Mouse (Mus musculus): ENCODE data around the gene Chrne. TPM values are rescaled to one million over a fixed set of nuclear protein-coding genes. Genes with fewer than 3 reads are reported as not detected.
"Not testable (repeated sequence)": the region's sequence is repeated elsewhere in the genome, so short reads cannot be mapped to it uniquely, and the experiment has no call there.

Chrne gene
- total RNA-seq, 2 experiments from 2014 or later, result 0.63 TPM; not detected in 1

- DNase-seq (ENCODE audit: low spot score in 2 of 2), result no peak
These were observed 32.8 kb downstream of the Chrne start for GRCm38 (mm10) chr11:70586261-70586660.

GRCm38 (mm10) chr11:70585457-70585856 is 33.6 kb downstream of the Chrne start:
- no peak for DNase-seq (ENCODE audit: low spot score in 2 of 2)

- no peak for DNase-seq (ENCODE audit: low spot score in 2 of 2)
These were observed 35.2 kb downstream of the Chrne start for GRCm38 (mm10) chr11:70583775-70584174.

GRCm38 (mm10) chr11:70583022-70583714 is 35.8 kb downstream of the Chrne start:
- no peak for DNase-seq (ENCODE audit: low spot score in 2 of 2)

DNA sequence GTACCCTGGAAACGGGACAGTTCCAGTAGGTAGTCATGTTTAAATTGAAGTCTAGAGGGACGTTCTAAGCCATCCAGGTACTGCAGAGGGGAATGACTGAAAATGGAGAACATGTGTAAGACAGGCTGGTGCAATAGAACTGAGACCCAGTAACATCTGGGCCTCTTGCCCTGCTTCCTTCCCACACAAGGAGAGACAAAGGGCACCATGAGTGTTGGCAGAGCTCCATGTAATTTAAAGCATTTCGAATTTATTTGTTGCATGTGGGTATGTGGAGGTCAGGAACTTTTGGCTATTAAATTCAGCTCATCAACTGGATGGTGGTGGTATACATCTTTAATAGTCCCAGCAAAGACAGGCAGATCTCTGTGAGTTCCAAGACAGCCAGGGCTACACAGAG is 36.8 kb downstream of the Chrne start:
- no peak for DNase-seq (ENCODE audit: low spot score in 2 of 2)

DNA sequence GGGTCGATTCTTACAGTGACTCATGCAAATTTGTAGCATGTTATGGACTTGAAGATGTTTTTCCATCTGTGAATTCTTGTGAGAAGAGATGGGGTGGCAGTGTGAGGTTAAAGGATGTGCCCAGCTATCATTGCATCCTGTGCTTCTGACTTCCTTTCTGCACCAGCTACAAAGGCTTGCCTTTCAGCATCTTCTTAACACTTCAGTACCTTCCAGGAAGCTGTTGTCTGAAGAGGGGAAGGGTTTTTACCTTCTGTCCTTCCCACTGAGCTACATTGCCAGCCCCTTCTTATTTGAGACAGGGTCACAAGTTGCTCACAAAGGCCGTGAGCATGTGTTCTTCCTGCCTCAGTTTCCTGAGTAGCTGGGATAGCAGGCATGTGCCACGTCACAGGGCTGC is 38.1 kb downstream of the Chrne start:
- no peak for DNase-seq (ENCODE audit: low spot score in 2 of 2)

DNA sequence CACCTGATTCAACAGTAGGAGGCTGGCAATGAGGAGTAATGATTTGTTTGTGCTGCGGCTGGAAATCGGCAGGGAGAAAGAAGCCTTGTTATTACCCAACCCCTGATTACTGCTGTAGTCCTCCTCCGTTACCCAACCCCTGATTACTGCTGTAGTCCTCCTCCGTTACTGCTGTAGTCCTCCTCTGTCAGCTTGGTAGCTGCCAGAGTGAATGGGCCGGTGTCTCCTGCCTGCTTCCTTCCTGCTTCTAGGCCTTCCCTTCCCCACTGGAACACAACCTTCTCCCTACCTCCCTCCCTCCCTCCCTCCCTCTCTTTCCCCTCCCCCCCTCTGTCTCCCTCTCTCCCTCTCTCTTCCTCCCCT is 38.7 kb downstream of the Chrne start:
- no peak for DNase-seq (ENCODE audit: low spot score in 2 of 2)

- no peak for DNase-seq (ENCODE audit: low spot score in 2 of 2)
These were observed 39.2 kb downstream of the Chrne start for GRCm38 (mm10) chr11:70579710-70580357.

GRCm38 (mm10) chr11:70578962-70579361 is 40.1 kb downstream of the Chrne start:
- no peak for DNase-seq (ENCODE audit: low spot score in 2 of 2)

DNA sequence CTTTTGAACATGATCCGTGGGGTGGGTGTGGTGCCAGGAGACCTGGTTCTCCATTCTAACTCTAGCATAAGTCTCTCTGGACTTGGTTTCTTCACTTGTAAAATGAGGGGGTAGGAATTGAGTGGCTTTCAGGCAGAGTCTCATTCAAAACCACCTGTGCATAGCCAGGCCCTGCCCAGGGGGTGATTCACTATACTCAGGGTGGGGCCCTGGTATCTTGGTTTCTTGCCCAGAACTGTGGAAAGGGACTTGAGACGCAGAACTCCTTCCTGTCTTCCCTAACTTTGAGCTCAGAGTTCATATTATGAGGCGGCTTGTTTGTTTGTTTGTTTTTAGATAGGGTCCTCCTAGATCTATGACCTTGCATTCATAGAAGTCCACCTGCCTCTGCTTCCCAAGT is 41.8 kb downstream of the Chrne start:
- no peak for DNase-seq (ENCODE audit: low spot score in 2 of 2)

DNA sequence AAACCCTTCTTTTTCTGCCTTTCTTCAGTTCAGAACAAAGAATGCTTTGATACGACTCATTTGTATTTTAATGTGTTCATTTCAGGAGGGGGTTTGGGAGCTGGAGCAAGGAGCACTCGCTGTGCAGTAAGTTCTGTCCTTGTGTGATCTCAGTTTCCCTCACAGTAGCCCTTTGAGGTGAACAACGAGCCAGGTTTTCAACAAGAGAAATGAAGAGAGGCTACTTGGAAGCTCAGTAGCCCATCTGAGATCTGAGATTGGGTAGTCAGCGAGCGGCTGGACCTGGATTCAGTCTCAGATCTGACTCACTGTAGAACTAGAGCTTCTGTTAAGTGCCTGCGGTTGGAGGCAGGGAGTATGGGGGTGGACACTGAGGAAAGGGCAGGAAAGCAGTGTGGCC is 45.1 kb downstream of the Chrne start:
- DNase-seq (ENCODE audit: low spot score in 2 of 2), result no peak

- DNase-seq (ENCODE audit: low spot score in 2 of 2), result no peak
These were observed 46.6 kb downstream of the Chrne start for GRCm38 (mm10) chr11:70572348-70572902.

DNA sequence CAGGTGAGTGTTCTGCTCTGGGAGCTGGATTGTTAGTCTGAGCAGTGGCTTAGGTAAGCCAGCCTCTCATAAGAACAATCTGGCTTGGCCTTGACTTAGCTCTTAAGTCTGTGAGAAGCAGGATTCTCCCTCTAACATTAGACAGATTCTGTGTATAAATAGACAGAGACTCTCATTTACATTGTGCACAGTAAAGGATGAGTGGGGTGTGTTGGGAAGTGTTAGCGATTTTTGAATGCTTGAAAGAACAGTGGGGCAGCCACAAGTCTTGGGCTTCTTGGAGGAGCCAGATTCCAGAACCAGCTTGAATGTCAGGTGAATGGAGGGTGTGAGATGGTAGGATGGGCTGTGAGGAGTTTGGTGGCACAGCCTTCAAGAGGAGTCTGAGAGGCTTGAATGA is 47.4 kb downstream of the Chrne start:
- no peak for DNase-seq (ENCODE audit: low spot score in 2 of 2)

DNA sequence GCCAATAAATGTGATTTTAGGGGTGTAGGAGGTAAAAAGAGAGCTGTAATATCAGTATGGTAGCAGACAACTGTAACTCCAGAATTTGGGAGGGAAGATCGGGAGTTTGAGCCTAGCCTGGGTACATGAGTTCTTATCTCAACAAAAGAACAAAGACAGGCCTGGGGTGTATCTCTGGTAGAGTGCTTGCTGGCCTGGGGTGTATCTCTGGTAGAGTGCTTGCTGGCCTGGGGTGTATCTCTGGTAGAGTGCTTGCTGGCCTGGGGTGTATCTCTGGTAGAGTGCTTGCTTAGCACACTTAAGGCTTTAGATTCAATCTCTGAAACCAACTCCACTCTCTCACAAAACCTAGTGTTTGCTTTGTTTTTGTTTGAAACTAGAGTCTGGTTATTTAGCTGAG is 48.4 kb downstream of the Chrne start:
- DNase-seq (ENCODE audit: low spot score in 2 of 2), result not testable (repeated sequence)

DNA sequence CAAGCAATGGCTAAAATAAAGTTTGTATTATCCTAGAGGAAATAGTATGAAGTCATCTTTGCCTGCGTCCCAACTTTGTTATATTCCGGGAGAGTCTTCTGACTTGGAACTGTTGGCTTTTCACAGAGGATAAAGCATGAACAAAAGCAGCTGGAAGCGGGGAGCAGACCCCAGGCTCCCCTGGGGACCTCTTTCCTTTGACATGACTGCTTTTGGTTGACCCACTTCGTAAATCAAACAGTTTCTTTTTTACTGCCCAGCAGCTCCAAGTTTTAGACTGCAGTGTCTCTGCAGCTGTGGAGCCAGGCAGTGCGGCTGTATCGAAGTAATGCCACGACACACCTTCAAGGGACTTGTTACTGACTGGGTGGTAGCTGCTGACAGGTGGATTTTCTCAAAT is 52.4 kb downstream of the Chrne start:
- no peak for DNase-seq (ENCODE audit: low spot score in 2 of 2)

Other genes starting within 250 kb of the Chrne start
- 10 to 100 TPM; 33.1 to 34.6 TPM for gene Pelp1, start 209.2 kb downstream of the Chrne start, total RNA-seq (2021)
- gene Arrb2, start 186.6 kb downstream of the Chrne start, total RNA-seq (2021), result 10 to 100 TPM; 68.1 to 76.7 TPM
- gene Med11, start 167.3 kb downstream of the Chrne start, total RNA-seq (2021), result 10 to 100 TPM; 13.9 to 15.4 TPM
- gene Zmynd15, start 159.8 kb downstream of the Chrne start, total RNA-seq (2021), result 1 to 10 TPM in 1 of 2 experiments, under 1 TPM in 1; 0.23 to 1.4 TPM
- gene Cxcl16, start 159.2 kb downstream of the Chrne start, total RNA-seq (2021), result 1 to 10 TPM in 1 of 2 experiments, under 1 TPM in 1; 0.42 to 1.4 TPM
- gene Tm4sf5, start 114.0 kb downstream of the Chrne start, total RNA-seq (2021), result under 1 TPM in 1 of 2 experiments, not detected in 1; 0.37 TPM
- gene Vmo1, start 104.6 kb downstream of the Chrne start, total RNA-seq (2021), result not detected
- not detected for gene Gltpd2, start 100.0 kb downstream of the Chrne start, total RNA-seq (2021)
- 100 to 1,000 TPM; 184 to 189 TPM for gene Psmb6, start 93.8 kb downstream of the Chrne start, total RNA-seq (2021)
- not detected for gene Gm40193, start 86.3 kb downstream of the Chrne start, total RNA-seq (2021)
- 10 to 100 TPM; 13.3 to 15.8 TPM for gene Pld2, start 79.2 kb downstream of the Chrne start, total RNA-seq (2021)
- 100 to 1,000 TPM; 396 to 435 TPM for gene Mink1, start 56.3 kb downstream of the Chrne start, total RNA-seq (2021)
- under 1 TPM in 1 of 2 experiments, not detected in 1; 0.65 TPM for gene 4930544D05Rik, start 3.4 kb downstream of the Chrne start, total RNA-seq (2021)
- gene Gp1ba, start 19.9 kb upstream of the Chrne start, total RNA-seq (2021), result not detected
- 10 to 100 TPM; 86.4 to 90.1 TPM for gene Rnf167, start 28.0 kb upstream of the Chrne start, total RNA-seq (2021)
- gene Slc25a11, start 28.3 kb upstream of the Chrne start, total RNA-seq (2021), result 100 to 1,000 TPM; 120 to 124 TPM
- 100 to 1,000 TPM; 224 to 231 TPM for gene Pfn1, start 35.4 kb upstream of the Chrne start, total RNA-seq (2021)
- gene Eno3, start 38.0 kb upstream of the Chrne start, total RNA-seq (2021), result 1 to 10 TPM; 7.3 to 8.8 TPM
- gene Spag7, start 50.2 kb upstream of the Chrne start, total RNA-seq (2021), result 10 to 100 TPM; 47.5 to 52.8 TPM
- 100 to 1,000 TPM; 217 to 224 TPM for gene Camta2, start 68.9 kb upstream of the Chrne start, total RNA-seq (2021)
- gene Inca1, start 80.9 kb upstream of the Chrne start, total RNA-seq (2021), result 1 to 10 TPM; 1.8 to 2.2 TPM
- gene Kif1c, start 81.3 kb upstream of the Chrne start, total RNA-seq (2021), result 10 to 100 TPM; 54.8 to 57.7 TPM
- 10 to 100 TPM; 17.2 to 17.9 TPM for gene Zfp3, start 145.0 kb upstream of the Chrne start, total RNA-seq (2021)
- not detected for gene Scimp, start 193.4 kb upstream of the Chrne start, total RNA-seq (2021)
- 100 to 1,000 TPM; 140 TPM for gene Rabep1, start 225.6 kb upstream of the Chrne start, total RNA-seq (2021)

Data from left cerebral cortex, adult 18-20 months (tissue).